Mouse (Mus musculus): Measurements from ENCODE around the gene Vegfa. TPM values are rescaled to one million over a fixed set of nuclear protein-coding genes. Genes with fewer than 3 reads are reported as not detected.

The Vegfa gene
- polyA plus RNA-seq, 1 experiment from 2014 or later: 5.2 TPM

DNA sequence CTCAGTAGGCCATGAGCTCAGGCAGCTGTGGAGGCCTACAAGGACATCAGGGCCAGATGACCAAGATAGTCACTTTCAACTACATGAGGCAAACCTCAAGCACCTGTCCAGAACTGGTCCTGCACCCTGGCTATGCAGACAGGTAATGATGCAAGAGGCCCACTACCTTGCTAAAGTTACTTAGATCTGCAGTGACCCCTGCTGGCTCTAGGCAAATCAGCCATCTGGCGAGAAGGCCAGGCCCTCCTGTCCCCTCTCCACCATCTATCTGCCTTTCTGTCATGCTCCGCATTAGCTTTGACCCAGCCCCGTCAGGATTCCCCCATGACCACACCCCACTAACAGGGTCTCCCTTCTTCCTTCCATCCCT is 42.9 kb upstream of the Vegfa start:
- Histone ChIP-seq H3K4me2 (ENCODE audit: low read length) (no peak overlapping the region), H3K36me3 (ENCODE audit: control insufficient read depth, insufficient read depth, low read length) (no peaks in the 10 kb centered on the region), H3K9me3 (ENCODE audit: control insufficient read depth, low read length) (0 out of 2 replicates have a peak, but pooled peaks cover 2% of the 10 kb centered on the region), H3K27ac (ENCODE audit: low read depth) (no peak overlapping the region), H3K27me3 (replicated peaks; ENCODE audit: control insufficient read depth, insufficient read depth, low read length) (no peaks in the 10 kb centered on the region), H3K4me3 (ENCODE audit: low read depth, low read length) (no peak overlapping the region), H3K9ac (ENCODE audit: low read length) (no peak overlapping the region), H3K4me1 (replicated peaks; ENCODE audit: control insufficient read depth, insufficient read depth, low read length) (peaks cover 18% of the 10 kb centered on the region)
- 52% methylated on average over 3 of the region's 3 CpGs for WGBS
- ATAC-seq (replicated peaks; ENCODE audit: low FRiP score, low TSS enrichment, low read depth) (0 out of 2 replicates have a peak, but pooled peaks have one; percentile 14), DNase-seq (ENCODE audit: low spot score) (peak; percentile 68)

DNA sequence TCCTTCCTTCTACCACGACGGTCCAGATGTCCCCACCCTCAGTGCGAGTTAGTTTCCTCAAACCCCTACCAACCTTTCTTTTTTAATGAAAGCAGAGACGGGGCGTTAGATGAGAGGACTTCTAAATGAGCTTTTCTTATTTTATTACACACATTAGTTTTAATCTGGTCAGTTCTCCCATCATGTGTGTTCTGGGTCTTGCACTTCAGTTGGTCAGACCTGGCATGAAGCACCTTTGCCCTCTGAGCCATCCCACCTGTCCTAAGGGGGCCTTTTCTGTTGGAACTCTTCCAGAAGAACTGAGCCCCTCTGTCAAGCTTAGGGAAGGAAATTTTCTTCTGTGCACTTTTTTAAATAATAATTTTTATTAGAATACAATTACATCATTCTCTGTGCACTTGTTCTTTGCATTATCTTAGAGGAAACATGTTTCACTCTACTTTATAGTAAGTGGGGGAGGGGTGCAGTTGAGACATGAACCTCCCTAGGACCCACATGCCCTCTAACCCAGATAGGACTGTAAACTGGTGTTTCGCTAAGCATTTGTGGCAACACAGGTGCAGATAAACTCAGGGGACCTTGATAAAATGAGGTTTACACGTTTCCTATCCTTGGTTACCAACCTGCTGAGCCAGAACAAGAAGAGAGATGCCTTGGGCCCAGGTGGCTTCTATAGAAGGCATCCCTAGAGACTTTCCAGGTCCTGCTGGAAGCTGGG is 42.4 kb upstream of the Vegfa start:
- Histone ChIP-seq H3K9ac (ENCODE audit: low read length) (no peak overlapping the region), H3K4me1 (replicated peaks; ENCODE audit: control insufficient read depth, insufficient read depth, low read length) (peaks cover 18% of the 10 kb centered on the region), H3K27me3 (replicated peaks; ENCODE audit: control insufficient read depth, insufficient read depth, low read length) (no peaks in the 10 kb centered on the region), H3K9me3 (ENCODE audit: control insufficient read depth, low read length) (0 out of 2 replicates have a peak, but pooled peaks cover 2% of the 10 kb centered on the region), H3K4me3 (ENCODE audit: low read depth, low read length) (0 out of 2 replicates have a peak overlapping the region, but pooled peaks have one; percentile 19), H3K4me2 (ENCODE audit: low read length) (peak overlapping the region; percentile 46), H3K36me3 (ENCODE audit: control insufficient read depth, insufficient read depth, low read length) (no peaks in the 10 kb centered on the region), H3K27ac (ENCODE audit: low read depth) (no peak overlapping the region)
- no peak for ATAC-seq (replicated peaks; ENCODE audit: low FRiP score, low TSS enrichment, low read depth)
- 54% methylated on average over 7 of the region's 7 CpGs for WGBS
- DNase-seq (ENCODE audit: low spot score): no peak

DNA sequence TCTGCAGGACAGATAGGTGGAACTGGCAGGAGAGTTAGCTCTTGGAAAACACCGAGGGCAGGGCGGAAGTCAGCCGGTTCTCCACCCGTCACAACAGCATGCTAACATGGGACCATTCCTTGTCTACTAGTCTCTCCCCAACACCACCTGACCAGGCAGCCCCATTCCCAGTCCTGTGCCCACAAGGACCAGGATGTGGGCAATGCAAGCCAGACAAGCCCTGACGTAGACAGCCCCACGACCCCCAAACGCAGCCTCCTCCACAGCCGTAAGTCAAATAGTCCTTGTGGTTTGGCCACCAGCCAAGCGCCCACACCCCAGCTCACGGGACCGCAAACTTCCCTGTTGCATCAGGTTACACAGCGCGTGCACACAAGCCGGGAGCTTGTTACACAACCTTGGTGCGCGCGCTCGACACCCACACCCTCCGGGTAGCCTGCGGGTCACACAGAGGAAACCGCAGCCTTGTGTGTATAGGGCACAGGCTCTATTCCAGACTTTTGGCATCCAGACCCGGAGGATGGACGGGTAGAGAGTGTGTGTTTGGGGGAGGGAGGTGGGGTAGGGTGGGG is 41.6 kb upstream of the Vegfa start:
- ATAC-seq (replicated peaks; ENCODE audit: low FRiP score, low TSS enrichment, low read depth): peak; percentile 80
- no peaks in the 10 kb centered on the region for H3K27me3 ChIP-seq (replicated peaks; ENCODE audit: control insufficient read depth, insufficient read depth, low read length)
- H3K4me3 ChIP-seq (ENCODE audit: low read depth, low read length): peak overlapping the region; percentile 19
- no peaks in the 10 kb centered on the region for H3K9me3 ChIP-seq (ENCODE audit: control insufficient read depth, low read length)
- WGBS: 22% methylated on average over 23 of the region's 23 CpGs
- H3K27ac ChIP-seq (ENCODE audit: low read depth): no peak overlapping the region
- peaks cover 18% of the 10 kb centered on the region for H3K4me1 ChIP-seq (replicated peaks; ENCODE audit: control insufficient read depth, insufficient read depth, low read length)
- H3K4me2 ChIP-seq (ENCODE audit: low read length): peak overlapping the region; percentile 46
- peak; percentile 84 for DNase-seq (ENCODE audit: low spot score)
- no peaks in the 10 kb centered on the region for H3K36me3 ChIP-seq (ENCODE audit: control insufficient read depth, insufficient read depth, low read length)
- H3K9ac ChIP-seq (ENCODE audit: low read length): no peak overlapping the region

DNA sequence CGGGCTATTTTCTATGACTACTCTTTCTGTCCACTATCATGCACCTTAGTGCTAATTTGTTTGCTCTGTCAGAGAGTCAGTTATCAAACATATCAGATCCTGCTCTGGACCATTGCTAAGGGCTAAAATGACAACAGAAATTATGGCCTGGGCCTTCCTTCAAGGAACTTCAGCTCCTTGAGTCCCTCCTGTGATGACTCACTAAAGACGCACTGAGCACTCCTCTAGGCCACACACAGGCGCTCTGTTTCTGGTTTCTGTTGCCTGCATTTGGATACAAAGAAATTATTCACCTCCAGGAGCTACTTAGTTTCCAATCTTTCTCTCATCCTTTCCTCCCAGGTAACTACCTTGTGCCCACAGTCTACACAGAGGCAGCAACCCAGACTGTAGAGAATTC is 39.4 kb upstream of the Vegfa start:
- no peaks in the 10 kb centered on the region for H3K36me3 ChIP-seq (ENCODE audit: control insufficient read depth, insufficient read depth, low read length)
- H3K4me1 ChIP-seq (replicated peaks; ENCODE audit: control insufficient read depth, insufficient read depth, low read length): peaks cover 18% of the 10 kb centered on the region
- no peaks in the 10 kb centered on the region for H3K9me3 ChIP-seq (ENCODE audit: control insufficient read depth, low read length)
- WGBS: 75% methylated on average over 3 of the region's 3 CpGs
- ATAC-seq (replicated peaks; ENCODE audit: low FRiP score, low TSS enrichment, low read depth): no peak
- H3K4me3 ChIP-seq (ENCODE audit: low read depth, low read length): no peak overlapping the region
- H3K27me3 ChIP-seq (replicated peaks; ENCODE audit: control insufficient read depth, insufficient read depth, low read length): no peaks in the 10 kb centered on the region
- H3K9ac ChIP-seq (ENCODE audit: low read length): no peak overlapping the region
- no peak overlapping the region for H3K4me2 ChIP-seq (ENCODE audit: low read length)
- H3K27ac ChIP-seq (ENCODE audit: low read depth): no peak overlapping the region
- DNase-seq (ENCODE audit: low spot score): no peak

DNA sequence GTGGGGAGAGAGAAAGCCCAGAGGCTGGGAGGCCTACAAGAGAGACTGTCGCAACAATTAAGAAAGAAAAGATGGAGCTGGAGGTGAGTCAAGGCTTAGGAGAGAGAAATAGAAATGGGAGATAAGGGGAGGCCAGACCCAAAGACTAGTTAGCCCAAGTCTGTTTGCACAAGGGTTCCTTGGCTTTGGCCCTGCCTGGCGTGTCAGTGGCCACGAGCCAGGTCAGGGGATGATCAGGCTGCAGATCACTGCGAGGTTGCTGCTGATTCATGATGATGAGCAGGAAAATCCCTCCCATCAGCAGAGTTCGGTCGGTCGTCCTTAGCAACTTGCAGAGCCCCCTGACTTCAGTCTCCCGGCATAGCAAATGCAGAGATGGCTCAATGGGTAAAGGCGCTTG is 37.9 kb upstream of the Vegfa start:
- no peaks in the 10 kb centered on the region for H3K9me3 ChIP-seq (ENCODE audit: control insufficient read depth, low read length)
- 71% methylated on average over 9 of the region's 9 CpGs for WGBS
- no peak overlapping the region for H3K9ac ChIP-seq (ENCODE audit: low read length)
- ATAC-seq (replicated peaks; ENCODE audit: low FRiP score, low TSS enrichment, low read depth) (no peak), DNase-seq (ENCODE audit: low spot score) (no peak)
- H3K4me3 ChIP-seq (ENCODE audit: low read depth, low read length): no peak overlapping the region
- no peak overlapping the region for H3K4me2 ChIP-seq (ENCODE audit: low read length)
- H3K27me3 ChIP-seq (replicated peaks; ENCODE audit: control insufficient read depth, insufficient read depth, low read length): no peaks in the 10 kb centered on the region
- H3K4me1 ChIP-seq (replicated peaks; ENCODE audit: control insufficient read depth, insufficient read depth, low read length): peaks cover 18% of the 10 kb centered on the region
- H3K36me3 ChIP-seq (ENCODE audit: control insufficient read depth, insufficient read depth, low read length): no peaks in the 10 kb centered on the region
- no peak overlapping the region for H3K27ac ChIP-seq (ENCODE audit: low read depth)

DNA sequence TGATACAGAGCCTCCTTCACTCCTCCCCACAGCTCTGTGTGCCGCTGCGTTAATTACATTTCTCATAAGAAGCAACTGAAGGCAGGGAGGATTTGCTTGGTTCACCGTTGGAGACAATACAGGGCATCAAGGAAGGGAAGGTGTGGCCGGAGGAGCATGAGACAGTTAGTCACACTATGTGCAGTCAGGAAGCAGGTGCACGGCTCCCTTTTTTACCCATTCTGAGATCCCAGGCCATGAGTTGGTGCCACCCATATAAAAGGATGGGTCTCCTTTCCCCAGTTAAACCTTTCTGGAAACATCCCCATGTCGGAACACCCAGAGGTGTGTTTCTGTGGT is 31.8 kb upstream of the Vegfa start:
- 45% methylated on average over 6 of the region's 6 CpGs for WGBS
- Histone ChIP-seq H3K4me2 (ENCODE audit: low read length) (peak overlapping the region; percentile 18), H3K27ac (ENCODE audit: low read depth) (no peak overlapping the region; the same call in 1 of the 2 replicates), H3K4me1 (replicated peaks; ENCODE audit: control insufficient read depth, insufficient read depth, low read length) (peaks cover 13% of the 10 kb centered on the region), H3K27me3 (replicated peaks; ENCODE audit: control insufficient read depth, insufficient read depth, low read length) (no peaks in the 10 kb centered on the region), H3K4me3 (ENCODE audit: low read depth, low read length) (no peak overlapping the region), H3K9me3 (ENCODE audit: control insufficient read depth, low read length) (no peaks in the 10 kb centered on the region), H3K36me3 (ENCODE audit: control insufficient read depth, insufficient read depth, low read length) (no peaks in the 10 kb centered on the region), H3K9ac (ENCODE audit: low read length) (no peak overlapping the region)
- no peak for ATAC-seq (replicated peaks; ENCODE audit: low FRiP score, low TSS enrichment, low read depth)
- DNase-seq (ENCODE audit: low spot score): no peak

DNA sequence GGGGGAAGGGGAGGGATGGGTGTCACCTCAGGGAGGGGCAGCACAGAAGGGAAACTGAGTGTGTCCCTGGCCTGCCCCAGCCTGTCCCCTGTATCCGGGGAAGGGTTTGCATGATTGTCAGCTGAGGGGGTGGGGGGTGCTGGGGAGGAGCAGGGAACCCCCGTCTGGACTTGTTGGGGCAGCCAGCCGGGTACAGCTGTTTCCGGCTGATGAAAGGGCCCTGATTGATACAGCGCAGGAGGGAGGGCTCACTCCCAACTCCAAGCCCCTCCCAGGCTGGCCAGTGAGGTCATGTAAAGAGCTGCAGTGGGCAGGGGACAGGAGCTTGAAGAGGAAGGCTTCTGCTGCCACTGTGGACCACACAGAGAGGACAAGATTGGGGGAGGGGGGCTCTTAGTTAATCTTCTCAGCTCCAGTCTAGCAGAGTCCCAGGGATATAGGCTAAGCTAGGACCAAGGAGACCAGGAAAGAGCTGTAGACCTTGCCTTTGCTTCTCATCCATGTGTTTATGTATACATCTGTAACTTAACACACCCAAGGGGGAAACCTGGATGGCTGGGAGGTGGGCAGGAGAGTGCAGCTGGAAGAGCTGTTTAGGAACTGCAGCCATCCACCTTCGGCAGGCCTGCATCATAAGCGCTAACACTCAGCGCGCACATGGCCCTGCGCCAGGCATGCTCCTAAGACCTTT is 31.3 kb upstream of the Vegfa start:
- Histone ChIP-seq H3K9me3 (ENCODE audit: control insufficient read depth, low read length) (no peaks in the 10 kb centered on the region), H3K4me1 (replicated peaks; ENCODE audit: control insufficient read depth, insufficient read depth, low read length) (peaks cover 13% of the 10 kb centered on the region), H3K4me2 (ENCODE audit: low read length) (peak overlapping the region; percentile 18), H3K27me3 (replicated peaks; ENCODE audit: control insufficient read depth, insufficient read depth, low read length) (no peaks in the 10 kb centered on the region), H3K27ac (ENCODE audit: low read depth) (peak overlapping the region; percentile 43), H3K36me3 (ENCODE audit: control insufficient read depth, insufficient read depth, low read length) (no peaks in the 10 kb centered on the region), H3K9ac (ENCODE audit: low read length) (no peak overlapping the region), H3K4me3 (ENCODE audit: low read depth, low read length) (no peak overlapping the region)
- WGBS: 24% methylated on average over 10 of the region's 10 CpGs
- ATAC-seq (replicated peaks; ENCODE audit: low FRiP score, low TSS enrichment, low read depth): peak; percentile 72
- peak; percentile 69 for DNase-seq (ENCODE audit: low spot score)

DNA sequence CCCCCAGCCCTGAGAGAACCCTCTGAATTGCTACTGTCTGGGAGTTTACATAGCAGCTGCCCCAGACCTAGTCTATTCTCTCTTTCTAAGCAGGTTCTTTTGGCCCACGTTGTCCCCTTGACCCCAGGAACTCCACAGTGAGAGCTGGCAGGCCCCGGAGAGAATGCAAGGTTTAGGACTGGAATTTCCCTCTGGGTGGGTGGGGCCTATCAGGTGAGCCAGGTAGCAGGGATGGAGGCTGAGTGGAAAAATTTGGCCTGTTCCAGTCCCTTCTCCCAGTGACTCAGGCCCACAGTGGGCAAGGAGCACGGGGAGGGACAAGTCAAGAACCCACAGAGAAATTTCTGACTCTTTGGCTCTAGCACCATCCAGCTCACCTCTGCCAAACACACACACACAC is 28.1 kb upstream of the Vegfa start:
- Histone ChIP-seq H3K27me3 (replicated peaks; ENCODE audit: control insufficient read depth, insufficient read depth, low read length) (no peaks in the 10 kb centered on the region), H3K9me3 (ENCODE audit: control insufficient read depth, low read length) (no peaks in the 10 kb centered on the region), H3K27ac (ENCODE audit: low read depth) (no peak overlapping the region), H3K36me3 (ENCODE audit: control insufficient read depth, insufficient read depth, low read length) (no peaks in the 10 kb centered on the region), H3K4me1 (replicated peaks; ENCODE audit: control insufficient read depth, insufficient read depth, low read length) (peaks cover 16% of the 10 kb centered on the region), H3K9ac (ENCODE audit: low read length) (no peak overlapping the region), H3K4me3 (ENCODE audit: low read depth, low read length) (no peak overlapping the region), H3K4me2 (ENCODE audit: low read length) (no peak overlapping the region)
- no peak for ATAC-seq (replicated peaks; ENCODE audit: low FRiP score, low TSS enrichment, low read depth)
- DNase-seq (ENCODE audit: low spot score): no peak
- WGBS: 69% methylated on average over 3 of the region's 3 CpGs
